Mouse (Mus musculus): ENCODE measurements at regions not wholly inside any gene's neighbourhood (a gene's known extent, or its start where the extent isn't known, plus 50 kb on each side); places are given as distances from the start of the nearest gene placed in this dataset.

- no peak for DNase-seq (ENCODE audit: low spot score in 2 of 2)
These were observed 70.8 kb downstream of the Mat2b start for GRCm38 (mm10) chr11:40624126-40624778.

GRCm38 (mm10) chr11:40620036-40620435 lies 75.0 kb downstream of the Mat2b start:
- no peak for DNase-seq (ENCODE audit: low spot score in 2 of 2)

GRCm38 (mm10) chr11:40603008-40603407 lies 92.0 kb downstream of the Mat2b start:
- DNase-seq (ENCODE audit: low spot score in 2 of 2) = no peak

GRCm38 (mm10) chr11:40601572-40601909 lies 93.5 kb downstream of the Mat2b start:
- DNase-seq (ENCODE audit: low spot score in 2 of 2) = peak in 1 of 2 experiments; percentile 31

- no peak for DNase-seq (ENCODE audit: low spot score in 2 of 2)
These were observed 94.0 kb downstream of the Mat2b start for GRCm38 (mm10) chr11:40600773-40601571.

GRCm38 (mm10) chr11:40599956-40600772 lies 94.8 kb downstream of the Mat2b start:
- peak in 1 of 2 experiments; percentile 10 for DNase-seq (ENCODE audit: low spot score in 2 of 2)

GRCm38 (mm10) chr11:40596347-40596746 lies 98.7 kb downstream of the Mat2b start:
- DNase-seq (ENCODE audit: low spot score in 2 of 2) = no peak

GRCm38 (mm10) chr11:40592056-40592455 lies 102.9 kb downstream of the Mat2b start:
- no peak for DNase-seq (ENCODE audit: low spot score in 2 of 2)

GRCm38 (mm10) chr11:40573758-40574139 lies 121.3 kb downstream of the Mat2b start:
- DNase-seq (ENCODE audit: low spot score in 2 of 2) = no peak

- DNase-seq (ENCODE audit: low spot score in 2 of 2) = no peak
These were observed 121.8 kb downstream of the Mat2b start for GRCm38 (mm10) chr11:40572953-40573757.

GRCm38 (mm10) chr11:40562866-40563265 lies 132.1 kb downstream of the Mat2b start:
- no peak for DNase-seq (ENCODE audit: low spot score in 2 of 2)

GRCm38 (mm10) chr11:40561983-40562382 lies 133.0 kb downstream of the Mat2b start:
- no peak for DNase-seq (ENCODE audit: low spot score in 2 of 2)

GRCm38 (mm10) chr11:40561400-40561799 lies 133.6 kb downstream of the Mat2b start:
- no peak for DNase-seq (ENCODE audit: low spot score in 2 of 2)

- no peak for DNase-seq (ENCODE audit: low spot score in 2 of 2)
These were observed 136.5 kb downstream of the Mat2b start for GRCm38 (mm10) chr11:40558486-40558885.

- no peak for DNase-seq (ENCODE audit: low spot score in 2 of 2)
These were observed 139.9 kb downstream of the Mat2b start for GRCm38 (mm10) chr11:40554867-40555794.

- no peak for DNase-seq (ENCODE audit: low spot score in 2 of 2)
These were observed 142.9 kb downstream of the Mat2b start for GRCm38 (mm10) chr11:40552054-40552453.

GRCm38 (mm10) chr11:40546596-40546995 lies 148.4 kb downstream of the Mat2b start:
- no peak for DNase-seq (ENCODE audit: low spot score in 2 of 2)

GRCm38 (mm10) chr11:40545537-40545936 lies 149.5 kb downstream of the Mat2b start:
- DNase-seq (ENCODE audit: low spot score in 2 of 2) = no peak

GRCm38 (mm10) chr11:40540229-40540628 lies 154.8 kb downstream of the Mat2b start:
- no peak for DNase-seq (ENCODE audit: low spot score in 2 of 2)

GRCm38 (mm10) chr11:40539776-40540175 lies 155.2 kb downstream of the Mat2b start:
- DNase-seq (ENCODE audit: low spot score in 2 of 2) = no peak
